Mouse (Mus musculus): ENCODE measurements around the gene 4930438A08Rik. TPM values are rescaled to one million over a fixed set of nuclear protein-coding genes. Genes with fewer than 3 reads are reported as not detected.
"Not testable (repeated sequence)": the region's sequence is repeated elsewhere in the genome, so short reads cannot be mapped to it uniquely, and the experiment has no call there.

Gene 4930438A08Rik
- total RNA-seq, 1 experiment from 2014 or later, result not detected

DNA sequence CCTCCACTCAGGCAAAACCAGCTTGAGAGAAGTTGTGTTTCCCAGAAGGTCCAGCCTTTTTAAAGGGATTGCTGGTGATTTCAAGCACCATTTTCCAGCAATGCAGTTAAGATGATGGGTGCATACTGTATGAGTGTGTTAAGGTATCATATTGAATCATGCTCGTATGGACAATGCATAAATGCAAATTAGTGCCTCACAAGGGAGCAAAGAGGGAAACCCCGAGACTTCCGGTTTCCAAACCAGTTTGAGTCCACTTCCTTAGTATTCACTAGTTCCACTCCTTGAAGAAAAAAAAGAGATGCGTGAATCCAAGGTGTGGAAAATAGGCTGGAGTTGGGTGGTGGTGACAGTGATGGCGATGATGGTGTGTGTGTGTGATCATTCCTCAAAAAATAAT, 7.9 kb downstream of the 4930438A08Rik start:
- no peak for DNase-seq

DNA sequence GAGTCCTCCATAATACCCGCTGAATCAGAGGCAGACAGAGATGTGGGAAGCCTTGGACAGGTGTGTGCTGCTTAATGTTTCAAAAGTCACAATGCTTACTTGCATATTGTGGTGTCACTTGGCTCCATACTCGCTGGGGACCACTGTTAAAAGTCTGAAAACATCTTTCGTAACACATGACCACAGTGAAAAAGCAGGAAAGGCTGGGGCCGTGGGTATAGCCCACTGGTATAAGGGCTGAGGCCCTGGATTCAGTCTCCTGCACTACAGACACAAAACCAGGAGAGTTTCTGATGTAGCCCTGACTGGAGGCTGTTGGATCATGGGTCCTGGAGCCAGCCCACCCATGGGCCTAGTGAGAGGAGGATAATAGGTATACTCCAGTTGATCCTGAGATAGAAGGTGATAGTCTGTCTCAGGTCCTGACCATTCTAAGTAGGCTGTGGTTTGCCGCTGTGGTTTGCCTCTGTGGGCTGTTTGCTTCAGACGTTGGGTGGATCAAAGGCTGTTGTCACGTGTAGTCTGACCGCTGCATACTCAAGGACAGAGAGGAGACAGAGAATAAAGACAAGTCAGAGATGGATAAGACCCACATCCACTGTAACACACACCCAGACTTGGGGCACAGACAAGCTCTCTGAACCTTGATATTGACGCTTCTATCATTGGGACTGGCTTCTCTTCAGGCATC, 15.5 kb downstream of the 4930438A08Rik start:
- DNase-seq, result peak; percentile 33

DNA sequence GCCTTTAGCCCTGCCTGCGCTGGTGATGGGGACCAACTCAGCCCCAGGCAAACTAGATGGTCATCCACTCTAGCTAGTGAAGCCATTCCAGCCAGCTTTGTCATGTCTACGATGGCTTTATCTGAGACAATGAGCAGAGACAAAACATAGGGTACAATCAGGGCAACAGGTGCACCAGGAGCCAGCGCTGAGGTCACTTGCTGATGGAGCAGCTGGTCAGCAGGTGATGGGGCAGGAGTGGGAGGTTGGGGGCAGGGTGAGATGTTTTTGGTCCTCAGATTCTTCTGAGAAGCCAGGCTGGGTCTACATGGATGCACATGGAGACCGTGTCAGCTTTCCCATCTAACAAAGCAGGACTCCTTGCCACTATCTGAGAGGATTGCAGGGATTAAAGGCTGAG, 16.2 kb downstream of the 4930438A08Rik start:
- DNase-seq, result no peak

DNA sequence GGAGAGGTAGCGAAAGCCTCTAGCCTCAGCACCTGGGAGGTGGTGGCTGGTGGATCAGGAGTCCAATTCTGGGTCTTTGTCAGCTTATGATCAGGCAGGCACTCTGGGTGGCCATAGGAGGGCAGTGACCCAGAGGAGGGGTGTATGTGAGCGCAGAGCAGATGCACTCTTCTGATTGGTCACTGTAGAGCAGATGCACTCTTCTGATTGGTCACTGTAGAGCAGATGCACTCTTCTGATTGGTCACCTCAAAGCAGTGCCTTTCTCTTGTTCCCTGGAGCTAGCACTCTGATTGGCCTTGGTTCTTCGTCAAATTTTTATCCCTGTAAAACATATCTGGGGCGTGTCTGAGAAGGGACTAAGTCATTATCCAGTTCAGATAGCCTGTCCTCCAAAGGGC, 18.2 kb downstream of the 4930438A08Rik start:
- DNase-seq, result no peak

DNA sequence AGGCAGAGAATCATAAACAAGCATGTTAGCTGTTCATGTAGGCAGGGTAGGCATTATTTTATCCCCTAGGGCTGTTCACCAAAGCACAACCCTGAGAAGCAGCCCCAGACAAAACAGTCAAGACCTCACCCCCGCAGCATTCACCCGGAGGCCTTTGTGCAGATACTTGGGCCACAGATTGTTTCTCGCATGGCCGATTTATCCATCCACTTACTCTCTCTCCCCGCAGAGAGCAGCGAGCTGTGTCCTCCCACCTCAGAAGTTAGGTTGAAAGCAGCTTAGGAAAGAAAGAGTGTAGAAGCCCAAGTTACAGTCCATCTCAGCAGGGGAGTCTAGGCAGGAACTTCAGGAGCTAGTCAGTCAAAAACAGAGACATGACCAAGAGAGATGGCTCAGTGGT, 22.8 kb downstream of the 4930438A08Rik start:
- DNase-seq, result no peak

DNA sequence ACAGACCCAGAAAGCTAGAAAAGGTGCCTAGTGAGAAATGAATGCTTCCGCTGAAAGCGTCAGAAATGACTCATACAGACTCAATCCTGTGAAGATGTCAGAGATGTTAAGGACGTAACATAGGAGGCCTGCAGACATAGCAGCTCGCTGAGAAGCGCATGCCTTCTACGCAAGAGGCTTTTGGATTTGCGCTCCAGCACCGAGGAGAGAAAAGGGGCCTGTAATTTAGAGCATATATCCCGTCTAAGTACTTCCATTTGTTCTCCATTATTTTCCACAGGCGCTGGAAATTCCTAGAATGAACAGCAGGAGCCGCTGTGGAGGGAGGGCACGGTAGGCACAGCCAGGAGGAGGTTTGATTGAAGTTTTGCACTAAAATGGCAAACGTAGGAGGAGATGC, 26.5 kb downstream of the 4930438A08Rik start:
- peak; percentile 89 for DNase-seq

DNA sequence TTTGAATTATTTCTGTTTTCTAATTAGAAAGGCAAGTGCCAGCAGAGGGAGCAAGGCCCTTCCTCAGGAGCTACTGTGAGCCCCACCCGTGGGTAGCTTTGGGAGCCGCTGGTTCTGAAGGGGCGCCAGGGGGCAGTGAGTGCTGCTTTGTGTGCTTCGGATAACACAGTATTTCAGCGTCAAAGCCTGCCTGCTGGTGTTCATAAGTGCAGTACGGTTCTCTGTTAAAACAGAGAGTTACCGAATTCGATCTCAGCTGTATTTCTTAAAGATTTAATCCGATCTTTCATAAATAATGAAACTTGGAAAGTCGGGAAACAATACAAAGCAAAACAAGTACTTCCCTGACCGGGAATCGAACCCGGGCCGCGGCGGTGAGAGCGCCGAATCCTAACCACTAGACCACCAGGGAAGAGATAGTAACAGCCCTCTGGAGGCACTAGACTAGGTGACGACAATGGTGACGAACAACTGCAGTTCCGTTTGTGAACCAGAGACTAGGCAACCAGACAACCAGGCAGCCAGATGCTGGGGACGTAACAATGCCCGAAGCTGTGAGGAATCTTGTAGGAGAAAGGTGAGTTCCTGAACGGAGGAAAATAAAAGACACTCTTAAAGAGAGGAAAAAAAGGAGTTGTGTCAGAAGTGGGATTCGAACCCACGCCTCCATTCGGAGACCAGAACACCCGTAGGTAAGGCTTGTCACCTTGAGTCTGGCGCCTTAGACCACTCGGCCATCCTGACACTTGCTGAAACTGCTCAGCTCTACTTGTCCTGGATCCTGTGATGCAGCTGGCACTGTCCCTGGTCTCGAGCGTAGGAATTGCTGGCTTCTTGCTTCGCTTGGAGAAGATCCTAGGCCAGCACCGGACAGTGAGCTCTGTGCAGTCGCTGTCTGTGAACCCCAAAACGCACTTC, 27.5 kb downstream of the 4930438A08Rik start:
- DNase-seq, result peak; percentile 95

DNA sequence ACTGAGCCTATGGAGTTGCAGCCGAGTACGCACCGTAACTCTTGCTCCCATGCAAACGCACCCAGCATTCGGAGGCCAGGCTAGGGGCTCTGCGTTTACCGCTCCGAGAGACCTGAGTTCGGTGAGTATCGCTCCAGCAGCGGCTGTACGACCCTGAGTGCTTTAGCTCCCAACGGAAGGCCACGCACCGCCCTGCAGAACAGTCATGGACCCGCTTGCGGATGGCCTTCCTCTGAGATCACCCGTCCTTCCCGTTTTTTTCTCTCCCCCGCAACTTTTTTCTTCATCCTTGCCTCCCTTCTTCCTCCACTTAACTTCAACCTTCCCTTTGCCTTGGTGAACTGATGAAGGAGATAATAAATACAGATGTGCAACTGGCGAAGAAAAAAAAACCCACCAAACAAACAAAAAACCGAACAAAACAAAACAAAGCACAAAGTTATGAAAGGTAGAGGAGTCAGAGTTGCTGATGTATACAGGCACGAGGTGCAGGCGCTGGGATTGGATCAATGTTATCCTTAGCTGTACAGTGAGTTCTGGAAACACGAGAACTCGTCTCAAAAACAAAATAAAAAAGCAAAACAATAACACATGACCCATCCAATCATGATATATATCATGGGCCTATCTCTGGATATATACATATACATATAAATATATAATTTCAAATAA, 28.3 kb downstream of the 4930438A08Rik start:
- DNase-seq, result no peak

DNA sequence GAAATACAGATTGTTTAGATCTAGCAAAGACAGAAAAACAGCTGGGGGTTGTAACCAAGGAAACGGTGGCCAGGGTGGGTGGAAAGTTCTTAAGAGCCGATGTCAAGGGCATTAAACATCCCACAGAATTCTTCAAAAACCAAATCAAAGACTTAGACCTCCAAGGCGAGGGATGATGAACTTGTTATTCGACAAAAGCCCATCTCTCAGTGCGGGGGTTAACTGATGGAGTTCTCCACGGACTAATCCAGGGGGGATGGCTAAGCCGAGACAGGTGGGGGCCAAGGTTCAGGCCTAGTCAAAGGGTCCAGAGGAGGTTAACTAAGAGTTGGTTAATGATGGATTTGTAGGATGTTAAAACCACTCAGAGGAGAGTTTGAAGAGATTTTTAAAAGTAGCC, 29.0 kb downstream of the 4930438A08Rik start:
- DNase-seq, result no peak

DNA sequence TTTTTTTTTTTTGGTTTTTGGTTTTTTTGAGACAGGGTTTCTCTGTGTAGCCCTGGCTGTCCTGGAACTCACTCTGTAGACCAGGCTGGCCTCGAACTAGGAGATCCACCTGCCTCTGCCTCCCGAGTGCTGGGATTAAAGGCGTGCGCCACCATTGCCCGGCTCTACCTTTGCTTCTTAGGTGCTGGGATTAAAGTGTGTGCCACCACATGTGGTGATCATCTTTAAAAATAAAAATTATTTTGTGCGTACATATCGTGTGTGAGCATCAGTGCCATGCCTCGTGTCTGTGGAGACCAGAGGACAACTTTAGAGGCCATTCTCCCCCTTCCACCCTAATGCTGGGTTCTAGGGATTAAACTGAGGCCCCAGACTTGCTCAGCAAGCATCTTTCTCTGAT, 30.7 kb downstream of the 4930438A08Rik start:
- DNase-seq, result not testable (repeated sequence)

DNA sequence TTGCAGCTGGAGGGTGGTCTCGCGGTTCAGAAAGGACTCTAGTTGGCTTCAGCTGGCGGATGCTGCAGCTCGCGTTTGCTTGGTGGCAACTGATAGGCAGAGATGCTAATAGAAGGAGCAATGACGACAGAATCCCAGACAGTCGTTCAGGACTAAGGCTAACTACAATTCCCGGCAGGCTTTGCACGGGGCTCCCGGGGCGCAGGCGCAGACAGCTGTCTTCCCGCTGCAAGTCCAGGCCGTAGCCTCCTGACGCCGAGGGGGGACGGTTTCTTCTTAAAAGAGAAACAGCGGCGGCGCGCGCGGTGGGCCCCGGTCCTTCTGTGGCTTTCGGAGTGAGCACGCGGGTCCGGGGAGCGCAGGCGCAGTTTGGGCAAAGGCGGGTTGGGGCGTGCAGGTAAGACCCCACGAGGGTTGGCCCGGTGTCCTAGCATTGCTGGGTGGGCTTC, 32.3 kb downstream of the 4930438A08Rik start, which contains the start of gene Zfp692:
Zfp692 (plus strand) TSS at position 210 of the 449 bp plus-strand sequence.
- DNase-seq, result peak; percentile 98

DNA sequence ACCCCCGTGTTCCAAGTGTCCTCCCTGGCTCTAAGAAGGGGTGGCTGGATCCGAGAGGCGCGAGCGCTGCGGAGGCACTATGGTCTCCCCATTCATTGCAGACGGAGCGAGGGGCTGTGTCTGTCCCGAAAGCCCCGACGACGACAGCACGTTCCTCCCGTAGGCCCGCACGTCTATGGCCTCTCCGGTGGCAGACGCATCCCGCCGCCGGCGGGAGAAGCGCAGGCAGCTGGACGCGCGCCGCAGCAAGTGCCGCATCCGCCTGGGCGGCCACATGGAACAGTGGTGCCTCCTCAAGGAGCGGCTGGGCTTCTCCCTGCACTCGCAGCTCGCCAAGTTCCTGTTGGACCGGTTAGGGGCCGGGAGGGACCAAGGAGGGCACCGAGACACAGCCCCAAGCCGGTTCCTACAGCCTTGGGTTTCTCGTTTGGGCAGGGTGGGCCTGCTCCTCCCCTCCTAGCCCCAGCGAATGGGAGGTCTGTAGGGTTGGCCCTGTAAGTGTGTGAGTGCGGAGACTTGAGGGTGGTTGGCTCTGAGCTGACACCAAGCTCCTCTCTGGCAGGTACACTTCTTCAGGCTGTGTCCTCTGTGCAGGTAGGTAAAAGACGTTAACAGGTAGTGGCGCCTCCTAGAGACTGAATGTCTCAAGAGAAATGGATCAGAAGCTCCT, 32.9 kb downstream of the 4930438A08Rik start:
- DNase-seq, result peak; percentile 62

DNA sequence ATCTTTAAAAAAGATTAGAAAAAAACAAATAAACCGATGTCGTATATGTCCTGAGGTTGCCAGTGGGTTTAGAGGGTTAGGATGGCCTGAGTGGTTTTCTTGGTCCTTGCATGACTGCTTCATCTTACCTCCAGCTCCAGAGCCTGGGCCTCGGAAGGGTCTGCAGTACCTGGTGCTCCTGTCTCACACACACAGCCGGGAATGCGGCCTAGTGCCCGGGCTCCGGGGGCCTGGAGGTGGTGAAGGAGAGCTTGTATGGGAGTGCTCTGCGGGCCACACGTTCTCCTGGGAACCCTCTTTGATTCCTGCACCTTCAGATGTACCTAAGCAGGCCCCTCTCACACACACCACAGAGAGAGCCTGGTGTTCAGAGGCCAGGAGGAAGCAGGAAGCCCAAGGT, 34.1 kb downstream of the 4930438A08Rik start:
- DNase-seq, result no peak

DNA sequence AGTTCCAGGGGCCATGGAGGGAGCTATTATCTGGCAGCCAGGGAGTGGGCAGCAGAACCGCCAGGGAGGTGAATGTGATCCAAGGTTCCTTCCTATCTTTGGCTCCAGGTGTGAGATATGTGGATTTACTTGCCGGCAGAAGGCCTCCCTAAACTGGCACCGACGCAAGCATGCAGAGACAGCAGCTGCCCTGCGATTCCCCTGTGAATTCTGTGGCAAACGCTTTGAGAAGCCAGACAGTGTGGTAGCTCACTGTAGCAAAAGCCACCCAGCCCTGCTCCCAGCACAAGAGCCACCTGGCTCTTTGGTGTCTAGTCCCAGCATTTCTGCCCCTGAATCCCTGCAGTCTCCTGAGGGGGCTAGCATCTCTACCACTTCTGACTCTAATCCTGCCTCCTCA, 39.5 kb downstream of the 4930438A08Rik start:
- peak; percentile 23 for DNase-seq

DNA sequence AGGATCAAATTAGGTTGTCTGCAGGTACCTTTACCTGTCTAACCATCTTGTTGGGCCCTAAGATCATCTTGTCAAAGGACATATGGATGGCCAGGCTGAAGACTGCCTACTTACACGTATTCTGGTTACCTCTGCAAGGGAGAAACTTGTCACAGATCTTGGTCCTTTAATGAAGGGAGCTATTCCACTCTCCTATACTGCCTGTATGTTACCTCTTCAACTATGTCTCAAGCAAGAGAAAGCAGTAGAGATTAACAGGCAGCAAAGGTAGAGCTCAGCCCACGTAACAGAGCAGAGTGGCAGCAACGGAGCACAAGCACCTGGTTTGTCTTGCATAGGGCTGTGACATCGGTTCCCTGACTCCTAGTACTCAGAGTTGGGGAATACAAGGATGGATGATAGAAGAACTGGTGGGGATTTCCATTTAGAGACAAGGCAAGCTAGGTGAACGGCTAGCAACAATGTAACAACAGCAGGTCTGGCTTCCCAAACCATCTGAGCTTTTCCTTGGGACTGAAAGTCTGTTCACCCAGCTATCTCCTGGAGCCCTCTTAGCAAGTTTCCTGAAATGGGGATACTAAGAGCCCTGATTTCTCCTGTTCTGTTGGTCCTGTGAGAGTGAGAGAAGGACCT, 41.1 kb downstream of the 4930438A08Rik start:
- DNase-seq, result no peak

DNA sequence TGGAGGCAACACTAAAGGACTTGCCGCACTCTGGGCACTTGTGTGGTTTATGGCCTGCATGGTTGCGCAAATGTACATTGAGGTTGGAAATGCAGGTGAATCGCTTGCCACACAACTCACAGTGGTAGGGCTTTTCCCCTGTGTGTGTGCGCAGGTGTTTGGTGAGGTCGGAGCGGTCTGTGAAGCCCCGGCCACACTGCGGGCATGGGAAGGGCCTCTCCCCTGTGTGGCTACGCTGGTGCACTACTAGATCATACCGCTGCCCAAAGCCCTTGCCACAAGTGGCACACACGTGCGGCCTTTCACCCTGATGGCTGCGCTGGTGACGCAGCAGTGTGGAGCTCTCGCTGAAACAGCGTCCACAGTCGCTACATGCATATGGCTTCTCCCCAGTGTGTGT, 41.7 kb downstream of the 4930438A08Rik start:
- no peak for DNase-seq

DNA sequence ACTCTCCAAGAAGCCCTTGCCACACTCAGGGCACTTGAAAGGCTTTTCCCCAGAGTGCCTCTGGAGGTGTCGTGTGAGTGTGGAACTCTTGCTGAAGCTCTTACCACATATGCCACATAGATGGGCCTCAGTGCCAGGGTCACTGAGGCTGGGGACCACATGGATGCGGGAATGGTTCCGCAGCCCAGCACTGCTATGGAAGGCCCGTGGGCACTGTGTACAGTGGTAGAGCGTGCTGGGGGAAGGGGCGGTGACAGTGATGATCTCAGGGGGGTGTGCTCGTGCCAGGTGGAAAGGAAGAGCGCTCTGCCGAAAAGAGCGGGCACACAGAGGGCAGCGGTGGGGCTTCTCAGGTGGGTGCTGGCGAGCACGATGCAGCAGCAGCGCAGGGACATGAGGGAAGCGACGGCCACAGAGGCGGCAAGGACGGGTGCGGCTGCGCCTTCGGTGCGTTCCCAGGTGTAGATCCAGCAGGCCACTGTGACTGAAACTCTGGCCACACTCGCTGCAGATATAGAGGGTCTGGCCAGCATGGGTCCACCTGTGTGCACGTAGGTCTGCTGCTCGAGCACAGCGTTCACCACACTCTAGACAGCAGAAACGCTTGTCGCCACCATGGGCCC, 42.3 kb downstream of the 4930438A08Rik start:
- no peak for DNase-seq

DNA sequence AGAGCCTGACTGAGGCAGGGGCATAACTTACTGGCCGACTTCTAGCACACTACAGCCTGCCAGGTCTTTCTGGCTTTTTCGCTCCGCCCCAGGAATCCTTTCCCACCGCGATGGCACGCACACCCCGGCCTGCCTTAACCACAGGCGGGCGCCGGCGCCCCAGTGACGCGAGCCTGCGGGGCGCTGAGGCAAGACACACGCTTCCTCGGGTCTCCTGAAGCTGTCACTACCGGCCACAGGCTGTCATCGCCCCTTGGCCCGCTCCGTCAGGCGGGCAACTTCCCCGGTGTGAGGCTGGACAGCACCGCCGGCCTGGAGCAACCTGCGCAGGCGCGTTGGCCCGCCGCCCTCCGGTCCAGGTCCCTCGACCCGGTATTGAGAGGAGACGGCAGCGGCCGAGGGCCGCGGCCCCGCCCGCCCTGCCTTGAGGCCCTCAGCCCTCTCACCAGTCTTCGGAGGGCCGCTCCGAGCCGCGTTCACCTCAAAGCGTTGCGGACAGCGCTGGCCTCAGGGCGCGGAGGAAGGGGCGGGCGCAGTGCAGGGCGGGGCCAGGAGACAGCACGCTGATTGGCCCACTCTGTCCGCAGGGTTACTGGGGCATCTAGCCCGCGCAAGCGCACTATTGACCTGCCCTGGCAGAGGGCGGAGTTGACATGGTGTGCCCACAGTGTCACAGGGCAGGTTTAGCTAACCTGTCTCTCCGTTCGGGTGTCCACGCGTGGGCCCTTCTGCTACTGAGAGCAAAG, 48.4 kb downstream of the 4930438A08Rik start:
- DNase-seq, result peak; percentile 99

DNA sequence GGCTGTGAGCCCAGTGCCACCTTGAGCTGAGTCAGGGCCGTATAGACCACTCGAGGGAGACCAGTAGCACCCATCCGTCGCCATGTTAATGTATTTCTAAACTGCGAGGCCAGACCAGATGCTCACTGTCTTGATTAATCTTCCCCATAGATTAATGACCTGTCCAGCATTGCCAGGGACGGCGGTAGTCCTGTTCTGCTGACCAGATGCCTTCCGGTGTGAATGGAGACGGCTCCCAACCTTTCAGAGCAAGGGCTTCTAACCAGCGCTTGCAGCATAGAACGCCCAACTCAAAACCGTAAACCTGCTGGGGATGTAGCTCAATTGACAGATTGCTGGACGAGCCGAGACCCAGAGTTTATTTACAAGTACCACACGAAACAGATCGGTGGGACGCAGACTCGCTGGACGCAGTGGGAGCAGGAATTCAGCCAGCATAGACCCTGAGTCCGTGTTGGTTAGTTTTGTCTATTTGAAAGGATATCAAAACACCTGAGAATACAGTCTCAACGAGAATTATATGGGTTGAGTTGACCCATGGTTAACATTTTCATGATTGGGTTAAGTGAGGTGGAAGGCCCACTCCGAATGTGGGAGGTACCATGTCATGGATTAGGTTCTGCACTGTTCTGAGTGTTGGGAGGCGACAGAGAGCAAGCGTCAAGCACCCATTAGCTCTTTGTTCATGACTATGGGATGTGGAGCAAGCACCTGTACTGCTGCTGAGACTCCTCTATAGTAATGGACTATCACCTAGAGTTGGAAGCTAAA, 49.2 kb downstream of the 4930438A08Rik start:
- DNase-seq, result no peak

All from adrenal gland, postnatal 14 days (tissue).